Mouse (Mus musculus): ENCODE measurements around the gene Nbea. TPM values are rescaled to one million over a fixed set of nuclear protein-coding genes. Genes with fewer than 3 reads are reported as not detected.

Gene Nbea
- polyA plus RNA-seq, 1 experiment from 2014 or later, result 16.7 TPM

DNA sequence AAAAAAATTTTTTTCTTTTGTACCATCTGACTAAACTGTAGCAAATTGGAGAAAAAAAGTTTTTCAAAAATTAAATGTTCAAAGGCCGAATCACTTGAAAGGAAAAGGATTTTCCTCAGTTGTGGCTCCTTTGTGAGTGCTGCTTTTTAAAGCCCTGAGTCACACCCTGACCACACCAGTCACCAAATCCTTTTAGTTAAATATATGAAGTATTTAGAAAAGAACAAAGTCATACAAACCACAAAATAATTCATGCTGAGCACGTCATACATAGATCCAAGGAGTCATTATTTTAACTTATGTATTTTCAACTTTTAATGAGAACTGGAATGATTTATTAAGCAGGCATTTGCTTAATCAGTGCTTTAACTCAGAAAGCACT is 295.7 kb downstream of the Nbea start:
- H3K9ac ChIP-seq (ENCODE audit: low read depth, low read length), result no peak overlapping the region
- H3K27me3 ChIP-seq (ENCODE audit: control insufficient read depth, insufficient read depth, low read length), result no peaks in the 10 kb centered on the region
- WGBS, result 69% methylated on average over 2 of the region's 2 CpGs
- no peaks in the 10 kb centered on the region for H3K4me1 ChIP-seq (ENCODE audit: control insufficient read depth, insufficient read depth, low read length)
- no peaks in the 10 kb centered on the region for H3K9me3 ChIP-seq (ENCODE audit: control insufficient read depth, low read length)
- H3K27ac ChIP-seq (ENCODE audit: low read depth, low read length), result no peak overlapping the region
- H3K4me2 ChIP-seq (replicated peaks; ENCODE audit: low read depth, low read length), result no peak overlapping the region
- no peaks in the 10 kb centered on the region for H3K36me3 ChIP-seq (ENCODE audit: control insufficient read depth, insufficient read depth, low read length)
- no peak overlapping the region for H3K4me3 ChIP-seq (ENCODE audit: low read length)
- no peak for ATAC-seq (ENCODE audit: low FRiP score, low TSS enrichment)

DNA sequence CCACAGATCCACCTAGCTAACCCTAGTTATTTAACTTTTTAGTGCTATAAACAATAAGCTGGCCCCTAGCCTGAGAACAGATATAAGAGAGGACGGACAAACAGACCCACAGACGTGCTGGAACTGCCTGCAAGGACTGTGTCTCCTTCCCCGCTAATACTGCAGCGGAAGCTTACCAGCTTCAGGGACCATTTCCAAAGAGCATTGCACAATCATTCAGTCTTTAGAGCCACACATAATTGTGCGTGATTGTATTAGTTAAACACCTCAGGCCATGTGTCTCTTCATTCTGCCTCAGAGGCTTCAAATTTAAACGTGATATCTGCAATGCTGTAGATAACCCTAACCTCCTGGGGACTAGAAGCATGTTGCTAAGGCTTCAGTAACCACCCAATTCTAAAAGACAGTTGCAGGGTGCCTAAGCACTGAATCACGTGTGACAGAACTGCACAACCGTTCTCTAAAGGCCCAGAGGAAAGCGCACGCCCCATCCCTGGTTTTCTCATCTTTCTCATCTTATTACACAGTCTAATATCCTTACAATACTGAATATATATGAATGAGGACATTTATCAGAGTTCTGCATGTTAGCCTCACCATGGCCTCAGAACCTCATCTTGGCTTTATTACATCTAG is 296.2 kb downstream of the Nbea start:
- H3K9ac ChIP-seq (ENCODE audit: low read depth, low read length), result no peak overlapping the region
- H3K27me3 ChIP-seq (ENCODE audit: control insufficient read depth, insufficient read depth, low read length), result no peaks in the 10 kb centered on the region
- H3K36me3 ChIP-seq (ENCODE audit: control insufficient read depth, insufficient read depth, low read length), result no peaks in the 10 kb centered on the region
- H3K4me1 ChIP-seq (ENCODE audit: control insufficient read depth, insufficient read depth, low read length), result no peaks in the 10 kb centered on the region
- no peak overlapping the region for H3K4me3 ChIP-seq (ENCODE audit: low read length)
- H3K9me3 ChIP-seq (ENCODE audit: control insufficient read depth, low read length), result no peaks in the 10 kb centered on the region
- ATAC-seq (ENCODE audit: low FRiP score, low TSS enrichment), result no peak
- H3K27ac ChIP-seq (ENCODE audit: low read depth, low read length), result no peak overlapping the region
- WGBS, result 77% methylated on average over 10 of the region's 10 CpGs
- H3K4me2 ChIP-seq (replicated peaks; ENCODE audit: low read depth, low read length), result no peak overlapping the region

DNA sequence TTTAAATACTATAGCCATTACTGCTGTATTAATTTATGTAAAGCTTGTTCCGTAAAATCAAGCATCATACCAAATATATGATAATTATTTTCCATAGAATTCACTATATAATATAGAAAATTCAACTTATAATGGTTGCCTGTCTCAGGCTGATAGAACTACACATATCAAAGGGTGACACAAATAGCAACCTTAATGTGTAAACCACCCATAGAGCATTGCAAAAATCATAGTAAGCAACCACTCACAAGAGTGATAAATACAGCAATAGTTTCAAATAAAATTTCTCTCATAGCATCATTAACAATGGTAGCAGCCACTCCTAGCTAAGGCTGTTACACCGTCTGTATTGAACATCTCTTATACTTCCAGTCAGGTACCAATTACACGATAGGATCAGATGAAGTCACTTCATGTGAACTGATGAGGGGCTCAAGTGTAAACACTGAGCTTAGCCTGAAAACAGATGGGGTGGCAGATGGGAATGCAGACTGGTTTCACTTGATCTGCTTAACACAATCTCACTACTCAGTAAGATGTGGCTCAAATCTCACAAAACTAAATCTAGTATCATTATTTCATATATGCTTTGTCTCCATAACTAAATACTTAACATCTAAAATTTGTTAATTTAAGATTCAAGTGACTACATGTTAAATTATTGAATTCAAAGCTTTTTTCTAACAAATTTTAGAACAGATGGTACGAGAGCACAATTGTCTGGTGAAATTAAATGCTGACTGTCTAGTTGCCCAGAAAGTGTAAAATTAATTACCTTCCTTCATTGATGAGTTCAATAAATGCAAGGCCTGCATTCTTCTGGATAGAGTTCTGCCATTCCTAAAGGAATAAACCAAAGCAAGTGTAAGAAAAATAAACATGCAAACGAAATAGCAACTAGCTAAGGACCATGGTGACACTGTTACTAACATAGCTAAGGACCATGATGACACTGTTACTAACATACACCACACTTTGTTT is 310.3 kb downstream of the Nbea start:
- Histone ChIP-seq H3K4me1 (ENCODE audit: control insufficient read depth, insufficient read depth, low read length) (no peaks in the 10 kb centered on the region), H3K4me2 (replicated peaks; ENCODE audit: low read depth, low read length) (no peak overlapping the region), H3K27ac (ENCODE audit: low read depth, low read length) (no peak overlapping the region), H3K4me3 (ENCODE audit: low read length) (no peak overlapping the region), H3K27me3 (ENCODE audit: control insufficient read depth, insufficient read depth, low read length) (no peaks in the 10 kb centered on the region), H3K9me3 (ENCODE audit: control insufficient read depth, low read length) (no peaks in the 10 kb centered on the region), H3K36me3 (ENCODE audit: control insufficient read depth, insufficient read depth, low read length) (no peaks in the 10 kb centered on the region), H3K9ac (ENCODE audit: low read depth, low read length) (no peak overlapping the region)
- ATAC-seq (ENCODE audit: low FRiP score, low TSS enrichment), result no peak
- WGBS, result 86% methylated on average over 5 of the region's 5 CpGs

DNA sequence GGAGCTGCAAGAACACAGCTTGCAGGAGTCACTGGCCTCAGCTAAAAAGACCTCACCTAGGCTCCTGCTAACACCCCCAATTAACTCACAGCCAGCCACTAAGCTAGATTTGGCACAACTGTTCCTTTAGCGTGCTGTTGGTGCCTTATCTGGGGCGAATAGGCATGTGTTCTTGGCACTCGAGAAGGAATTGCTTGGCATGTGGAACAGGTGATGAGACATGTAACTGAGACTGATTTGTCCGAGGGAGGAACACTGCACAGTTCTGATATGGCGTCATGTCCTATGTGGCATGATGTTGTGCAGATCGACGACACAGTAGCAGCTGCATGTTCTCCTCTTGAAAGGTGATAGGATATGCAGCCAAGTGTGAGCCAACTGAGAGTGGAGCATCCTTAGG is 331.0 kb downstream of the Nbea start:
- no peak overlapping the region for H3K27ac ChIP-seq (ENCODE audit: low read depth, low read length)
- no peaks in the 10 kb centered on the region for H3K27me3 ChIP-seq (ENCODE audit: control insufficient read depth, insufficient read depth, low read length)
- WGBS, result 91% methylated on average over 7 of the region's 7 CpGs
- no peak overlapping the region for H3K9ac ChIP-seq (ENCODE audit: low read depth, low read length)
- ATAC-seq (ENCODE audit: low FRiP score, low TSS enrichment), result no peak
- H3K4me1 ChIP-seq (ENCODE audit: control insufficient read depth, insufficient read depth, low read length), result no peaks in the 10 kb centered on the region
- H3K4me2 ChIP-seq (replicated peaks; ENCODE audit: low read depth, low read length), result no peak overlapping the region
- H3K9me3 ChIP-seq (ENCODE audit: control insufficient read depth, low read length), result no peaks in the 10 kb centered on the region
- no peak overlapping the region for H3K4me3 ChIP-seq (ENCODE audit: low read length)
- no peaks in the 10 kb centered on the region for H3K36me3 ChIP-seq (ENCODE audit: control insufficient read depth, insufficient read depth, low read length)

DNA sequence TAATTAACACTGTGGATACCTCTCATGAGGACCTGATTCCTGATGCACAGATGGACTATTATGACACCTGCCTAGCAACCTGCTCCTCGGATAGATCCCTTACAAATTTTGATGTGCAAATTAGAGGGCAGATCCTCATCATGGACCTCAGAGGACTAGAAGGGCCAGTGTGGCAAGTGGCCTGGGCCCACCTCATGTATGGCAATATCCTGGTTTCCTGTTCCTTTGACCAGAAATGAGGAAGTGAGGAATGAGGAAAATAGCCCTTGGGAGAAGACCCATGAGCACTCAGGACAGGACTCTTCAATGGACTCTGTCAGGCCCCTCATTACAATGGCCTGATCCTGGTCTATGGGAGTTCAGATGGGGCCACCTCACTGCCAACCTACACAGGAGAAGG is 336.4 kb downstream of the Nbea start:
- Histone ChIP-seq H3K27me3 (ENCODE audit: control insufficient read depth, insufficient read depth, low read length) (no peaks in the 10 kb centered on the region), H3K4me1 (ENCODE audit: control insufficient read depth, insufficient read depth, low read length) (no peaks in the 10 kb centered on the region), H3K9ac (ENCODE audit: low read depth, low read length) (no peak overlapping the region), H3K36me3 (ENCODE audit: control insufficient read depth, insufficient read depth, low read length) (no peaks in the 10 kb centered on the region), H3K9me3 (ENCODE audit: control insufficient read depth, low read length) (no peaks in the 10 kb centered on the region), H3K4me3 (ENCODE audit: low read length) (no peak overlapping the region), H3K27ac (ENCODE audit: low read depth, low read length) (no peak overlapping the region), H3K4me2 (replicated peaks; ENCODE audit: low read depth, low read length) (no peak overlapping the region)
- WGBS, result 81% methylated on average over 1 of the region's 1 CpGs
- ATAC-seq (ENCODE audit: low FRiP score, low TSS enrichment), result no peak

DNA sequence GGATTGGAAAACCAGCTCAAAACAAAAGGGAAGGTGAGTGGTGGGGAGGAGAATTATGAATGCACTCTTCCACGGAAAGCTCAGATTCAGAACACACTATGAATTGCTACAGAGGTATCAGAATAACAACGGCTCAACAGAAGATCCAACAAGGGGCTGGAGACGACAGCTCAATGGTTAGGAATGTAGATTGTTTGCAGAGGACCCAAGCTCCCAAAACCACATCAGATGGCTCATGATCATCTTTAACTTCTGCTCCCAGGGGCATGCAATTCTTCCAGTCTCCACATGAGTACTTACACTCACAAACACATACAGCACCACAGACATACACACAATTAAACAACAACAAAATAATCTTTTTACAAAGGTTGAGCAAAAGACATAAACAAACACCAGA is 346.3 kb downstream of the Nbea start:
- no peak overlapping the region for H3K4me3 ChIP-seq (ENCODE audit: low read length)
- 88% methylated on average over 3 of the region's 3 CpGs for WGBS
- no peaks in the 10 kb centered on the region for H3K36me3 ChIP-seq (ENCODE audit: control insufficient read depth, insufficient read depth, low read length)
- H3K4me1 ChIP-seq (ENCODE audit: control insufficient read depth, insufficient read depth, low read length), result no peaks in the 10 kb centered on the region
- H3K4me2 ChIP-seq (replicated peaks; ENCODE audit: low read depth, low read length), result no peak overlapping the region
- no peak overlapping the region for H3K27ac ChIP-seq (ENCODE audit: low read depth, low read length)
- no peaks in the 10 kb centered on the region for H3K27me3 ChIP-seq (ENCODE audit: control insufficient read depth, insufficient read depth, low read length)
- no peaks in the 10 kb centered on the region for H3K9me3 ChIP-seq (ENCODE audit: control insufficient read depth, low read length)
- ATAC-seq (ENCODE audit: low FRiP score, low TSS enrichment), result no peak
- no peak overlapping the region for H3K9ac ChIP-seq (ENCODE audit: low read depth, low read length)

DNA sequence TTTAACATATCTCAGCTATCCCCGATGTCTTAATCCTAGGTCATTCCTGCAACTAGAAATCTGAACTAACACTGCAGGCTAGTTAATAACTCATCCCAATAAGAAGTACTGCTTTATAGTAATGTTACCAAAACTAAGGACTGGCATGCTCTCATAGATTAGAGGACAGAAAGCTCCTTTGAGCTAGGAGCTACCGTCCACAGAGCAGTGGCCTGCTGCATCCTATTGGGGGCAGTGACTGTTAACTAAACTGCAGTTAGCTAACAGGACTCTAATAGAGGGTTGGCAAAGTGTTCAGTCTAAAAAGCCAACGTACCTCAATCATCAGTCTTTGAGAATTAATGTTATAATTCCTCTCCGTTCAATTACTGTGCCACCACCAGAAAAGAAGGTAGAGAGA is 348.3 kb downstream of the Nbea start:
- WGBS, result 69% methylated on average over 4 of the region's 4 CpGs
- Histone ChIP-seq H3K27me3 (ENCODE audit: control insufficient read depth, insufficient read depth, low read length) (no peaks in the 10 kb centered on the region), H3K4me2 (replicated peaks; ENCODE audit: low read depth, low read length) (no peak overlapping the region), H3K36me3 (ENCODE audit: control insufficient read depth, insufficient read depth, low read length) (no peaks in the 10 kb centered on the region), H3K9ac (ENCODE audit: low read depth, low read length) (no peak overlapping the region), H3K4me3 (ENCODE audit: low read length) (no peak overlapping the region), H3K4me1 (ENCODE audit: control insufficient read depth, insufficient read depth, low read length) (no peaks in the 10 kb centered on the region), H3K9me3 (ENCODE audit: control insufficient read depth, low read length) (no peaks in the 10 kb centered on the region), H3K27ac (ENCODE audit: low read depth, low read length) (no peak overlapping the region)
- ATAC-seq (ENCODE audit: low FRiP score, low TSS enrichment), result no peak

DNA sequence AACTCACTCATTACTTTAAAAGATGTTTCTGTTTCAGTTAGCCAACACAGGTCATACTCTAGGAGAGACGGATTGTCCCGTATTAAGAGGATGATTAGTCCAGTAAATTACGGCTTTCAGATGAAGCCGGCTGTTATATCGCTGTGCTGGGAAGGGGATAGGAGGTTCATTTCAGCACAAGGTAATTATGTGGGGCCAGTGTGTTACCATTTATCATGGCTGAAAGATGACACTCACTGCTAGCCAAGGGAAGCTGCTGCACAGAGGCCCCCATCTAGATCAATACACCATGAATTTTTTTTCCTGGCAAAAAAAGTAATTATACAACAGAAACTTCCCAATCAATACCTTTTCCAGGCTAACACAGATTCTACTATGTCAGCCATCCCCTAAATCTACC is 353.3 kb downstream of the Nbea start:
- Histone ChIP-seq H3K36me3 (ENCODE audit: control insufficient read depth, insufficient read depth, low read length) (no peaks in the 10 kb centered on the region), H3K9ac (ENCODE audit: low read depth, low read length) (no peak overlapping the region), H3K4me1 (ENCODE audit: control insufficient read depth, insufficient read depth, low read length) (no peaks in the 10 kb centered on the region), H3K4me2 (replicated peaks; ENCODE audit: low read depth, low read length) (no peak overlapping the region), H3K27ac (ENCODE audit: low read depth, low read length) (no peak overlapping the region), H3K27me3 (ENCODE audit: control insufficient read depth, insufficient read depth, low read length) (no peaks in the 10 kb centered on the region), H3K4me3 (ENCODE audit: low read length) (no peak overlapping the region), H3K9me3 (ENCODE audit: control insufficient read depth, low read length) (no peaks in the 10 kb centered on the region)
- no peak for ATAC-seq (ENCODE audit: low FRiP score, low TSS enrichment)
- 34% methylated on average over 5 of the region's 5 CpGs for WGBS

All from kidney, embryonic 14.5 days (tissue).